Mouse (Mus musculus): ENCODE data around the gene Ppcs. TPM values are rescaled to one million over a fixed set of nuclear protein-coding genes. Genes with fewer than 3 reads are reported as not detected.

The Ppcs gene
- total RNA-seq, 2 experiments from 2014 or later = 7.0 to 7.2 TPM

DNA sequence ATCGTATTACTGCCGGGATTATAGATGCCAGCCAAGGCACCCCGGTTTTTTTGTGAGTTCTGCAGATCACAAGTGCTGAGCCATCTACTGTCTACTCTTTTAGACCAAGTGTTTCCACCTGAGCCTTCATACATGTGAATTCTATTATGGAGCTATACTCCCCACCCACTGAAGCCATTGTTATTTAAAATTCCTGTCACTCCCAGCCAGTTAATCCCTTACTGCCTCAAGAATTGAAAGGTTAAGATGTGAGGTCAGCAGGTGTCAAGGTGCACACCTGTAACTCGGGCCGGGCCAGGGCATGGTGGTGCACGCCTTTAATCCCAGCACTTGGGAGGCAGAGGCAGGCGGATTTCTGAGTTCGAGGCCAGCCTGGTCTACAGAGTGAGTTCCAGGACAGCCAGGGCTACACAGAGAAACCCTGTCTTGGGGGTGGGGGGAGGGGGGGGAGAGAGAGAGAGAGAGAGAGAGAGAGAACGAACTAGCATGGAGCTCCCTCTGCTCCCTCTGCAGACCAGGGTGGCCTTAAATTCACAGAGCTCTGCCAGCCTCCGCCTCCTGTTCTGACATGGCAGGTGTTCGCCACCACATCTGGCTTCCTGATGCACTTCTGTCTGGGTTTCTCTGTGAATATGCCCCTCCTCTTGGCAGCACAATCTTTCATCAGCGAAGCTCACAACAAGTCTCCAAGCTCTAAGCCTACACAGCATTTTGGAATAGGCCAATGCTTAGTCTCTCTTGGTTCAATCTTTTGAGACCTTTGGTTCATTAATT, 10.2 kb downstream of the Ppcs start:
- Histone ChIP-seq H3K27ac (no peak overlapping the region), H3K4me3 (no peak overlapping the region)
- no peak for TF ChIP-seq CTCF (conservative IDR thresholded peaks at IDR 0.05)
- no peak for DNase-seq (ENCODE audit: low spot score in 2 of 2)

DNA sequence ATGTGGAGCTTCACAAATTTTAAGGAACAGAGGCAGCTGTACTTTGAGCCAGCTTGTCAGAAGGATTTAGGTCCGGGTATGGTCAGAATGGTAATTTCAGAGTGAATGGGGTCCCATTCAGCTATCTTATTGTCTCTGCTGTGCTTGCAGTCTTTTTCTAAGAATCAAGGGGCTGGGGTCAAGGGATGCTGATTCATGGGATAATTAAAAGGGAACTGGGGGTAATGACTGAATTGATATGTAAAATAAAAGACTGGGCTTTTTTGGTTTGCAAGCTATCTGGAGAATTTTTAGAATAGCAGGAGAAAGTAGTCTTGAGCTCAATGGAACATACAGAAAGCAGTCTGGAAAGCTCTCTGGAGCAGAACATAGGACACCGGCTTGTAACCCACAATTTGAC, 18.8 kb downstream of the Ppcs start:
- DNase-seq (ENCODE audit: low spot score in 2 of 2) = no peak
- TF ChIP-seq CTCF (conservative IDR thresholded peaks at IDR 0.05) = no peak
- H3K27ac ChIP-seq = no peak overlapping the region
- H3K4me3 ChIP-seq = no peak overlapping the region

DNA sequence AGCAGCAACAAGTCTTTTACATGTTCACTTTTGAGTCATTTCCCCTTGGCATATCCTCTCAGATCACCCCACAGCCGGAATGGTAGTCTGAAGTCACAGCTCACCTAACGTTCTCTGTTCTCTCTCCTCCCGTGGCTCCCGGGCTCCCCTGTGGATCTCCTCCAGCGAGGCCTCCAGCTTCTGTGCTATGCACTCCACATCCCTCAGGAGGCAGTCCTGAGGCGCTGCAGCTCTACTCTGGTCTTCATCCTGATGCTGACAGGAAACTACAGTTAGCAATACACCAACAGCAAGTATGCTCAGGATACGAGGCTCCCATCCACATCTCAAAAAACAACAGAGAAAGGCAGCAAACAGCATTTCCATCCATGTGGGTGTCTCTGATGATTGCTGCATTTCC, 21.3 kb downstream of the Ppcs start:
- Histone ChIP-seq H3K4me3 (no peak overlapping the region), H3K27ac (no peak overlapping the region)
- TF ChIP-seq CTCF (conservative IDR thresholded peaks at IDR 0.05) = peak; percentile 46
- DNase-seq (ENCODE audit: low spot score in 2 of 2) = no peak

DNA sequence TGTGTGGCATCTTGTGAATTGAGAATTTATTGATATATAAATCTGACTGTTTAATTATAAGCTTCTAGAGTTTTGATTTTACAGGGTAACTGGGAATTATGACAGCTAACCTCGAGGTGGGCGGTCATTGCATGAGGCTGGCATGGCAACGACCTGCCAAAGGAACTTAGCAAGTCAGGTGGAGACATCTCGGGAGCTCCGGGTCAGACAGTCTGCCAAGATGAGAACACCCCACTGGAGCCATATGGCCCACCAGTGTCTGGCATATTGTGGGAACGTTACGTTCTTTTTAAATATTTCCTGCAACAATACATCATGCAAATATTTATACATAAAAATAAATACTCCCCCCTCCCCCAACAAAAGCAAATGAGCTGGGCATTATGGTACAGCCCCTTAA, 23.5 kb downstream of the Ppcs start:
- H3K27ac ChIP-seq = no peak overlapping the region
- no peak overlapping the region for H3K4me3 ChIP-seq
- no peak for TF ChIP-seq CTCF (conservative IDR thresholded peaks at IDR 0.05)
- DNase-seq (ENCODE audit: low spot score in 2 of 2) = no peak

DNA sequence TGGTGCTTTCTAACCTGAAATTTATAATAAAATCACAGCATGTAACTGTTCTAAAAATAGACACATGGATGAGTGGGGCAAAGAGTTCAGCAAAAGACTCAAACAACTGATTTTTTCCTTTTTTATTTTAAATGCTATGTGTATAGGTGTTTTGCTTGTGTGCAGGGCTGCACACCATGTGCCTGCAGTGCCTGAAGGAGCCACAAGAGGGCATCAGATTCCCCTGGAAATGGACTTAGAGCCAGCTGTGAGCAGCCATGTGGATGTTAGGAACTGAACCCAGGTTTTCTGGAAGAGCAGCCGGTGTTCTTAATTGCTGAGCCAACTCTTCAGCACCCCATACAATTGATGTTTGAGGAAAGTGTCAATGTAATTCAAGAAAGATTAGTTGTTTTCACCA, 31.9 kb downstream of the Ppcs start:
- Histone ChIP-seq H3K4me3 (no peak overlapping the region), H3K27ac (no peak overlapping the region)
- peak; percentile 73 for TF ChIP-seq CTCF (conservative IDR thresholded peaks at IDR 0.05)
- no peak for DNase-seq (ENCODE audit: low spot score in 2 of 2)

DNA sequence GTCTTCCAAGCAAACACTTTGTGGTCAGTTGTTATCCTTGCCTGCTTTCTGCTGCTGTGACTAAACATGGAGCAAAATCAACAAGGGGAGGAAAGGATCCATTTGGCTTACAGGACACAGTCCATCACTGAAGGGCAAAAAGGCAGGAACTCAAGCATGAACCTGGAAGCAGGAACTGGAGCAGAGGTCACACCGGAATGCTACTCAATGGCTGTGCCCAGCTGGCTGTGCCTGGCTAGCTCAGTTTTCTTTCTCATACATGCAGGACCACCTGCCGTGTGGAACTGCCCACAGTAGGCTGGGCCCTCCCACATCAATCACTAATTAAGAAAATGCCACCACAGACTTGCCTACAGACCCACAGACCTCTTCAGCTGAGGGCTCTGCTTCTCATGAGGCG, 33.0 kb downstream of the Ppcs start:
- TF ChIP-seq CTCF (conservative IDR thresholded peaks at IDR 0.05) = no peak
- no peak for DNase-seq (ENCODE audit: low spot score in 2 of 2)
- no peak overlapping the region for H3K4me3 ChIP-seq
- no peak overlapping the region for H3K27ac ChIP-seq

DNA sequence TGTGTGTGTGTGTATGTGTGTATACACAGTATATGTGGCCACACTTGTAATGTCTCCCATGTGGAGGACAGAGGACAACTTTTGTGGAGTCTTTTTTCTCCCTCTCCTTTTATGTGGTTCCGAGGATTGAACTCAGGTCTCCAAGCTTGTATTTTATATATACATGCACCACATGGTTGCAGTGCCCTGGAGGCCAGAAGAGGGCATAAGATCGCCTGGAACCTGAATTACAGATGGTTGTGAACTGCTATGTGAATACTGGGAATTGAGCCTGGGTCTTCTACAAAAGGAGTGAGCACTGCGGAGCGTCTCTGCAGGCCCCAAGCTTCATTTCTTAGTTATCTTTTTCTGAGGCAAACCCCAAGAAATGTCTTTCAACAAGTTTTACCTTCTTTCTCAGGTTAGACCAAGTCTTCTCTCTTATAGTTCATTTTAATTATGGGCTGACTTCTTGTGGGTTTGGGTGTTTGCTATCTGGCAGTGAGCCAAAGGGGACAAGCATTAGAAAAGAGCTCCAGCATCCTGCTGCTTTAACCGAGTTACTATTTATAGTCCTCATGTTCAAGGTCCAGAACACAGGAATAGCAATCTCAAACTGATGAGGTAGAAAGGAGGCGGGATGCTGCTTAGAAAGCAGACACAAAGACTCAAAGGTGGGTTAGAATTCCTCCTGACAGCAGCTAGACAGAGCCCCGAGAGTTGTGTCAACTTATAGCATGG, 40.6 kb downstream of the Ppcs start:
- TF ChIP-seq CTCF (conservative IDR thresholded peaks at IDR 0.05) = peak; percentile 21; the same call in 1 of the 2 replicates
- no peak overlapping the region for H3K27ac ChIP-seq
- no peak for DNase-seq (ENCODE audit: low spot score in 2 of 2)
- no peak overlapping the region for H3K4me3 ChIP-seq

DNA sequence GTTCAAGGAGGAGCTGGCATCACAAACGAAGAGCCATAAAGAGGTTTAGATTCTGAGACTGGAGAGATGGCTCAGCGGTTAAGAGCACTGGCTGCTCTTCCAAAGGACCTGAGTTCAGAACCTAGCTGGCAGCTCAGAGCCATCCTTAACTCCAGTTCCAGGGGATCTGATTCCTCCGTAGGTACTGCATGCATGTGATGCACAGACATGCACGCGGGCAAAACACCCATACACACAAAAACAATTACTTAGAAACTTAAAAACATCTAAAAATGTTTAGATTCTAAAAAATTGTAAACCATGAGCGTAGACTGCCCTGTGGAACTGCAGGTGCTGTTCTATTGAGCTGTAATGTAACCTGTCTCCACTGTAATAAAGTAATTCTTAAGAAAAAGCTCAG, 52.8 kb downstream of the Ppcs start:
- peak; percentile 51; the same call in 1 of the 2 replicates for TF ChIP-seq CTCF (conservative IDR thresholded peaks at IDR 0.05)
- H3K4me3 ChIP-seq = no peak overlapping the region
- no peak overlapping the region for H3K27ac ChIP-seq
- no peak for DNase-seq (ENCODE audit: low spot score in 2 of 2)

Other genes starting within 250 kb of the Ppcs start
- gene Zfp691, start 248.2 kb downstream of the Ppcs start, total RNA-seq (2021) = 1 to 10 TPM; 6.1 to 6.5 TPM
- under 1 TPM; 0.32 to 0.44 TPM for gene Ermap, start 232.4 kb downstream of the Ppcs start, total RNA-seq (2021)
- gene Svbp, start 227.1 kb downstream of the Ppcs start, total RNA-seq (2021) = 10 to 100 TPM; 13.9 to 16.6 TPM
- gene Tmem269, start 204.2 kb downstream of the Ppcs start, total RNA-seq (2021) = under 1 TPM; 0.77 to 0.93 TPM
- gene AU022252, start 189.7 kb downstream of the Ppcs start, total RNA-seq (2021) = 10 to 100 TPM; 30.5 to 31.9 TPM
- 1 to 10 TPM; 9.6 to 9.9 TPM for gene P3h1, start 189.5 kb downstream of the Ppcs start, total RNA-seq (2021)
- gene Cldn19, start 167.0 kb downstream of the Ppcs start, total RNA-seq (2021) = under 1 TPM; 0.37 to 0.69 TPM
- gene Ybx1, start 127.8 kb downstream of the Ppcs start, total RNA-seq (2021) = 100 to 1,000 TPM; 266 to 269 TPM
- 10 to 100 TPM; 14.7 to 16.0 TPM for gene Ppih, start 101.9 kb downstream of the Ppcs start, total RNA-seq (2021)
- gene Ccdc30, start 6.9 kb downstream of the Ppcs start, total RNA-seq (2021) = 10 to 100 TPM; 24.8 to 25.8 TPM
- under 1 TPM; 0.39 to 0.41 TPM for gene Zmynd12, start 394 bp upstream of the Ppcs start, total RNA-seq (2021)
- 10 to 100 TPM; 13.3 to 14.1 TPM for gene Rimkla, start 70.2 kb upstream of the Ppcs start, total RNA-seq (2021)
- 10 to 100 TPM; 76.7 to 80.3 TPM for gene Foxj3, start 114.6 kb upstream of the Ppcs start, total RNA-seq (2021)
- 10 to 100 TPM; 25.5 to 25.7 TPM for gene Frg2f1, start 117.1 kb upstream of the Ppcs start, total RNA-seq (2021)
- gene Guca2a, start 215.3 kb upstream of the Ppcs start, total RNA-seq (2021) = not detected
- not detected for gene Guca2b, start 236.5 kb upstream of the Ppcs start, total RNA-seq (2021)